Mouse (Mus musculus): ENCODE data around the gene Ghsr.

GRCm38 (mm10) chr3:27384836-27385235, 13.7 kb downstream of the Ghsr start:
- no peak for TF ChIP-seq POLR2A (IDR thresholded peaks at IDR 0.05; ENCODE audit: extremely low read depth, insufficient read depth, low read length)
- TF ChIP-seq CTCF (IDR thresholded peaks at IDR 0.05; ENCODE audit: low read depth, low read length) = no peak

All from liver, adult 2 months (tissue).